Mouse (Mus musculus): Measurements from ENCODE around the gene Rab11fip4.

- TF ChIP-seq GATA1 (IDR thresholded peaks at IDR 0.05; ENCODE audit: borderline replicate concordance, low read length) (no peak), FLI1 (IDR thresholded peaks at IDR 0.05; ENCODE audit: low read length) (no peak)
These were observed 61.2 kb downstream of the Rab11fip4 start for GRCm38 (mm10) chr11:79652257-79652656.

All from megakaryocyte, embryonic 14.5 days (primary cell).